Mouse (Mus musculus) limb, embryonic 14.5 days (tissue): ENCODE data around the gene Rilp. TPM values are rescaled to one million over a fixed set of nuclear protein-coding genes. Genes with fewer than 3 reads are reported as not detected.

Experiments used
- ATAC-seq: fragments of 200-750 bp; cut with Nextera tagmentation; 2 replicates; pipeline ENCODE4 v1.8.0; 2017; ENCODE audit warnings: low read depth, moderate number of reproducible peaks, moderate TSS enrichment; ENCODE audit not compliant: low FRiP score
- DNase-seq: peaks from one replicate; pipeline ENCODE4 v3.0.0-alpha.2; 2015; ENCODE audit warnings: low spot score
- H3K27ac ChIP-seq: fragments of 300-500 bp; sonication (generic); replicated peaks from 2 replicates; pipeline ENCODE4 v1.5.1; 2014; ENCODE audit warnings: low read depth, mild to moderate bottlenecking, low read length, moderate library complexity, mixed read lengths
- H3K27me3 ChIP-seq: fragments of 300-500 bp; sonication (generic); 2 replicates; pipeline ENCODE4 v1.6.1; 2014; ENCODE audit warnings: low read length, mixed read lengths; ENCODE audit not compliant: control insufficient read depth, insufficient read depth
- H3K36me3 ChIP-seq: fragments of 300-500 bp; sonication (generic); 2 replicates; pipeline ENCODE4 v1.6.1; 2014; ENCODE audit warnings: mild to moderate bottlenecking, low read length, moderate library complexity, mixed read lengths; ENCODE audit not compliant: control insufficient read depth, insufficient read depth
- H3K4me1 ChIP-seq: fragments of 300-500 bp; sonication (generic); 2 replicates; pipeline ENCODE4 v1.6.1; 2014; ENCODE audit warnings: antibody characterized with exemption, low read length, mixed read lengths; ENCODE audit not compliant: control insufficient read depth, insufficient read depth
- H3K4me2 ChIP-seq: fragments of 300-500 bp; sonication (generic); replicated peaks from 2 replicates; pipeline ENCODE4 v1.6.1; 2014; ENCODE audit warnings: low read depth, mild to moderate bottlenecking, low read length, moderate library complexity; ENCODE audit not compliant: severe bottlenecking
- H3K4me3 ChIP-seq: fragments of 300-500 bp; sonication (generic); replicated peaks from 2 replicates; pipeline ENCODE4 v1.5.1; 2014; ENCODE audit warnings: low read length
- H3K9ac ChIP-seq: fragments of 300-500 bp; sonication (generic); 2 replicates; pipeline ENCODE4 v1.6.1; 2014; ENCODE audit warnings: mild to moderate bottlenecking, low read depth, low read length, moderate library complexity; ENCODE audit not compliant: severe bottlenecking
- H3K9me3 ChIP-seq: fragments of 300-500 bp; sonication (generic); 2 replicates; pipeline ENCODE4 v1.6.1; 2016; ENCODE audit warnings: low read length; ENCODE audit not compliant: control insufficient read depth
- POLR2A ChIP-seq: fragments of 200-500 bp; IDR thresholded peaks from 2 replicates; pipeline ENCODE4 v1.8.0; 2012; ENCODE audit warnings: inconsistent platforms, mild to moderate bottlenecking, moderate library complexity, borderline replicate concordance; ENCODE audit not compliant: insufficient read depth, insufficient read length; ENCODE audit errors: extremely low read depth
- WGBS: fragments of 180-500 bp; shearing (Covaris S2); extraction: QIAGEN DNeasy Blood & Tissue Kit; methylation state at CpG from one replicate; pipeline ENCODE4 v1.1.7; 2014; 5-methylcytosine and 5-hydroxymethylcytosine counted together
- polyA plus RNA-seq, 2 experiments: library from polyadenylated mRNA; depleted of rRNA in 1 of 2; stranded (reverse) in 1 of 2; unstranded in 1 of 2; fragments of >200 nt; fragmentation: Nextera tagmentation in 1 of 2; extraction: Ambion mirVana in 1 of 2; gene quantifications; 2 replicates each; pipeline versions ENCODE4 v1.2.1 to v1.2.3; 2012 to 2014

The Rilp gene
- polyA plus RNA-seq, 2 experiments = 0.58 to 0.98 TPM

DNA sequence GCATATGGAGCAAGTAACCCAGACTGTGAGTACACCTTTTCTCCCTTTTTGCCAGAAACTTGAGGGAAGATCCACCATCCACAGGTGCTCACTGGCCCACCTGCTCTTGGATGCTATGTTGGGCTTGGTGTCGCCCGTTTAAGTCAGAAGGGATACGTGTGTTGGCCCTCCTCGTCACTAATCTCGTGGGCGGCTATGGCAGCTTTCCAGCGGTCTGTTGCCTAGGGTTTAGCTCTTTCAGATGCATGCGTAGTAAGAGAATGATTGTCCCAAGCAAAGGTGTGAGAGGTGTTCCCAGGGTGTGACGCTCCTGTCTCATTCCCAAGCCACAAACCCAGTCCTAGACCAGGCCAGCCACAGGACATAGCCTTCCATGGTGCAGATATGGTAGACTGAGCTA is 34.8 kb downstream of the Rilp start:
- Histone ChIP-seq H3K27ac (no peak overlapping the region), H3K9me3 (no peaks in the 10 kb centered on the region), H3K9ac (no peak overlapping the region), H3K4me1 (no peaks in the 10 kb centered on the region), H3K27me3 (no peaks in the 10 kb centered on the region), H3K4me2 (no peak overlapping the region), H3K4me3 (no peak overlapping the region), H3K36me3 (no peaks in the 10 kb centered on the region)
- ATAC-seq (no peak), DNase-seq (no peak)
- 91% methylated on average over 9 of the region's 9 CpGs for WGBS
- no peak for TF ChIP-seq POLR2A

DNA sequence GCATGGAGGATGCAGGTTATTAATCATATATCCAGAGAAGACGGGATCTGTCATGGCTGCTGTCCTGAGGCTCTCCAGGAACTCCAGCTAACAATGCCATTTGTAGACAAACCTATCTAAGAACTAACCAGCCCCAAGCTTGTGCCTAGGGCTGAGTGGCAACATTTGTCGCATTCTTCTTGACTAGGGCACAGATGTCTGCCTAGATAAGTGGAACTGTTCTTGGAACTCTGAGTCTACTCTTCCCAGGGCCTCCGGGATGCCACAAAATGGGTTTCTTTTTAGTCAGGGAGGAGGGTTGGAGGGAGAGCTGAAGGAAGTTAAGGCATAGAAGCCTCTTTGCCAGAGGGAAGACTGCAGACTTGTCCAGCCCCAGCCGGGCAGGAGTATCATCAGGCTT is 36.2 kb downstream of the Rilp start:
- TF ChIP-seq POLR2A = no peak
- no peaks in the 10 kb centered on the region for H3K27me3 ChIP-seq
- no peak overlapping the region for H3K4me2 ChIP-seq
- H3K4me3 ChIP-seq = no peak overlapping the region
- no peaks in the 10 kb centered on the region for H3K9me3 ChIP-seq
- ATAC-seq (no peak), DNase-seq (no peak)
- no peaks in the 10 kb centered on the region for H3K4me1 ChIP-seq
- no peaks in the 10 kb centered on the region for H3K36me3 ChIP-seq
- 73% methylated on average over 4 of the region's 4 CpGs for WGBS
- H3K27ac ChIP-seq = no peak overlapping the region
- H3K9ac ChIP-seq = no peak overlapping the region

DNA sequence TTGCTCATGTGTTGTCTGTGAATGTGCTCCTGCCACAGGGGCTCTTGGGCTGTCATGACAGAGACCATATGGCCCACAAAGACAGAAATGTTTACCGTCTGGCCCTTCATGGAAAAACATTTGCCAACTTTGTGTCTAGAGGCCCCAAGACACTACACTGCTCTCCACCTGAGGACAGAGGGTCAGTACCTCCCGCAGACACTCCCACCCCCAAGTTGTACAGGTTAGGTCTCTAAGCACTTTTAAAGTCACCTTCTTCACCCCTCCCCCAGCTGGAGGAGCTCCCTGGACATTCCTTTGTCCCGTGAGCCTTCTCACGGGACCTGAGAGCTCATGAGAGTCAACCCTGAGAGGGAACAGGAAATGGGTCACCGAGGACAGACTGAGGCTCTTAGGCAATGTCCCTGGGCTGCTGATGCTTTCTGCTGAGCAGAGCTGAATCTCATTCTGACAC is 39.8 kb downstream of the Rilp start:
- TF ChIP-seq POLR2A = no peak
- no peak overlapping the region for H3K9ac ChIP-seq
- no peak overlapping the region for H3K4me2 ChIP-seq
- no peaks in the 10 kb centered on the region for H3K36me3 ChIP-seq
- DNase-seq (no peak), ATAC-seq (no peak)
- no peaks in the 10 kb centered on the region for H3K9me3 ChIP-seq
- H3K4me1 ChIP-seq = peaks cover 16% of the 10 kb centered on the region
- no peak overlapping the region for H3K4me3 ChIP-seq
- no peaks in the 10 kb centered on the region for H3K27me3 ChIP-seq
- H3K27ac ChIP-seq = no peak overlapping the region
- 48% methylated on average over 5 of the region's 5 CpGs for WGBS

DNA sequence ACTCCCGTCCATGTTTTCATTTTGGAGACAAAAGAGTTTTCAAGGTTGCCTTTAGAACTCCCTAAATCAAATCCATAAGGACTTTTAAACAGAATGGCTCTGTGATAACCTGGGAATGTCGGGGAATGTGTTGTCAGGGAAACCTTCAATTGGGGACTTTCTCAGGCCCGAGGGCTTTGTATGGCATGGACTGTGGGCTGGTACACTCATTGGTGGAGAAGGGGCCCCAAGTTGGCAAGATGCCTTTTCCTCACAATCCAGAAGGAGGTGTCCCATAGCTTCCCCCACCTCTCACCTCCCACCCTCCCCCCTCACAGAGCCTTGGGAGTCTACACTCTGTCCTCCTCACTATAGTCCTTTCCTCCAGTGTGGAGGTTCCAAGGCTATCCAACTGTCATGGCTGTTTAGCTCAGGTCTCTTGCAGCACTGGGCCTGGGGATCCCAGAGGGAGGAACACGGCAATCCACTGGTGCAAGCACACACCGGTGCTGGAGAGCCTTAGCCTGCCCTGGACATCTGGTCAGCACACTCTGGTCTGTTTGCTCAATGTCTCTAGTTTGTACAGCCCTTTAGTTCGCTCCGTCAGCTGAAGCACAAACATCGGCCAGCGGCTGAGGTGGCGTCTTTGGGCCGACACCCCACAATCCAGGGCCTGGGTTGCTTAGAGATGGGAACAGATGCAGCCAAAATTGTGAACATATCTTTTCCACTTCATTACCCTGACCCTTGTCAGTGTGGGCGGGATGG is 40.5 kb downstream of the Rilp start:
- H3K36me3 ChIP-seq = no peaks in the 10 kb centered on the region
- no peaks in the 10 kb centered on the region for H3K27me3 ChIP-seq
- H3K9me3 ChIP-seq = no peaks in the 10 kb centered on the region
- H3K4me2 ChIP-seq = no peak overlapping the region
- H3K4me1 ChIP-seq = peaks cover 16% of the 10 kb centered on the region
- ATAC-seq (no peak), DNase-seq (no peak)
- no peak overlapping the region for H3K9ac ChIP-seq
- 66% methylated on average over 12 of the region's 12 CpGs for WGBS
- no peak overlapping the region; the same call in 1 of the 2 replicates for H3K27ac ChIP-seq
- H3K4me3 ChIP-seq = no peak overlapping the region
- no peak for TF ChIP-seq POLR2A

DNA sequence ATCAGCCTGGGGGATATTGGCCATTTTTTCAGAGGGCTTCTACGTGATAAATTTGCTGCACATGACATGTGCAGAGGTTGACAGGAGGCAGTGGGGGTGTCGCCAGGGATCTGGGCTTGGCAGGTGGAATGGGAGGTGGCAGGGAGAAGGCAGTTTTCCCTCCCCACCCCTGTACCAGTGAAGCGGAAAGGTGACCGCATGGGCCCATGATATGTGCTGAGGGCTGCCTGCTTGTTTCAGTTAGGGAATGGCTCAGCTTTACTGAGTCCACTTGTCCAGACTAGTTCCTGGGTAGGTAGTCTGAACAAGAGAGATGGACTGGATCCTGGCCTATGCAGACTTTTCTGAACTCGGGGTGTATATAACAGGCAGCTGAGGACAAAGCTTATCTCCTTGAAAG is 41.4 kb downstream of the Rilp start:
- Histone ChIP-seq H3K36me3 (no peaks in the 10 kb centered on the region), H3K9ac (no peak overlapping the region), H3K27ac (0 out of 2 replicates have a peak overlapping the region, but pooled peaks have one; percentile 55), H3K9me3 (no peaks in the 10 kb centered on the region), H3K27me3 (no peaks in the 10 kb centered on the region), H3K4me1 (peaks cover 16% of the 10 kb centered on the region), H3K4me3 (no peak overlapping the region), H3K4me2 (no peak overlapping the region)
- WGBS = 87% methylated on average over 5 of the region's 5 CpGs
- no peak for TF ChIP-seq POLR2A
- no peak for DNase-seq
- ATAC-seq = no peak
